Mouse (Mus musculus) liver, adult 2 months (tissue): ENCODE measurements around the gene Nsun7. TPM values are rescaled to one million over a fixed set of nuclear protein-coding genes. Genes with fewer than 3 reads are reported as not detected.

ENCODE experiments used
- DNase-seq: peaks from one replicate; pipeline ENCODE4 v3.0.0-alpha.2; 2011; ENCODE audit warnings: low read depth, low spot score; ENCODE audit errors: extremely low read depth
- H3K27ac ChIP-seq: fragments of 200-500 bp; replicated peaks from 2 replicates; pipeline ENCODE4 v1.5.1; 2012; ENCODE audit warnings: low read depth, mild to moderate bottlenecking, control low read depth, inconsistent platforms, low read length; ENCODE audit not compliant: insufficient read depth
- H3K27me3 ChIP-seq: fragments of 200-500 bp; 2 replicates; pipeline ENCODE4 v1.6.1; 2012; ENCODE audit warnings: mild to moderate bottlenecking, moderate library complexity, low read length, inconsistent platforms; ENCODE audit not compliant: control insufficient read depth, insufficient read depth
- H3K36me3 ChIP-seq: fragments of 200-500 bp; 2 replicates; pipeline ENCODE4 v1.6.1; 2012; ENCODE audit warnings: low read length, inconsistent platforms; ENCODE audit not compliant: control insufficient read depth, insufficient read depth
- H3K4me1 ChIP-seq: fragments of 200-500 bp; 2 replicates; pipeline ENCODE4 v1.6.1; 2011; ENCODE audit warnings: low read length; ENCODE audit not compliant: control insufficient read depth, insufficient read depth
- H3K4me3 ChIP-seq: fragments of 200-500 bp; 2 replicates; pipeline ENCODE4 v1.5.1; 2011; ENCODE audit warnings: low read depth, mild to moderate bottlenecking, control low read depth, low read length, moderate library complexity; ENCODE audit not compliant: insufficient read depth
- H3K79me2 ChIP-seq: fragments of 200-500 bp; 2 replicates; pipeline ENCODE4 v1.6.1; 2012; ENCODE audit warnings: inconsistent platforms, mild to moderate bottlenecking, low read length, moderate library complexity; ENCODE audit not compliant: control insufficient read depth, insufficient read depth
- H3K9ac ChIP-seq: fragments of 200-500 bp; 2 replicates; pipeline ENCODE4 v1.6.1; 2012; ENCODE audit warnings: low read depth, mild to moderate bottlenecking, control low read depth, inconsistent platforms, low read length
- CTCF ChIP-seq: fragments of 200-500 bp; IDR thresholded peaks from 2 replicates; pipeline ENCODE4 v1.5.1; 2011; ENCODE audit warnings: low read depth, low read length, control low read depth
- POLR2A ChIP-seq: fragments of 200-500 bp; IDR thresholded peaks from 2 replicates; pipeline ENCODE4 v1.6.1; 2011; ENCODE audit warnings: low read length, control low read depth; ENCODE audit not compliant: insufficient read depth; ENCODE audit errors: extremely low read depth
- WGBS: fragments of 180-500 bp; shearing (Covaris S2); methylation state at CpG from one replicate; pipeline ENCODE4 v1.1.7; 2018; 5-methylcytosine and 5-hydroxymethylcytosine counted together
- polyA plus RNA-seq: library from polyadenylated mRNA; depleted of rRNA; stranded (reverse); fragments of >200 nt; gene quantifications from 2 replicates; pipeline ENCODE4 v1.2.3, GENCODE M21; 2012
- total RNA-seq: library from RNA; depleted of rRNA; stranded (reverse); fragments of >200 nt; gene quantifications from 2 replicates; pipeline ENCODE4 v1.2.3, GENCODE M21; 2014

Gene Nsun7
- total and polyA plus RNA-seq, 2 experiments: 0.05 to 0.37 TPM

- peak; percentile 46 for DNase-seq
- Histone ChIP-seq H3K27me3 (no peaks in the 10 kb centered on the region), H3K4me3 (no peak overlapping the region), H3K4me1 (no peaks in the 10 kb centered on the region), H3K36me3 (no peaks in the 10 kb centered on the region), H3K27ac (no peak overlapping the region), H3K79me2 (no peaks in the 10 kb centered on the region), H3K9ac (no peak overlapping the region)
- no peak for TF ChIP-seq POLR2A
- TF ChIP-seq CTCF: peak; percentile 33
- 39% methylated on average over 4 of the region's 4 CpGs for WGBS
Measured at GRCm38 (mm10) chr5:66263398-66263797, 3.7 kb downstream of the Nsun7 start.

GRCm38 (mm10) chr5:66269616-66270015 is 9.9 kb downstream of the Nsun7 start:
- Histone ChIP-seq H3K9ac (no peak overlapping the region), H3K4me3 (no peak overlapping the region), H3K4me1 (no peaks in the 10 kb centered on the region), H3K36me3 (no peaks in the 10 kb centered on the region), H3K79me2 (no peaks in the 10 kb centered on the region), H3K27ac (no peak overlapping the region), H3K27me3 (no peaks in the 10 kb centered on the region)
- 78% methylated on average over 7 of the region's 7 CpGs for whole genome bisulfite sequencing
- TF ChIP-seq CTCF: no peak
- TF ChIP-seq POLR2A: no peak
- DNase-seq: no peak

GRCm38 (mm10) chr5:66271141-66271540 is 11.4 kb downstream of the Nsun7 start:
- H3K27me3 ChIP-seq: no peaks in the 10 kb centered on the region
- H3K4me3 ChIP-seq: no peak overlapping the region
- no peaks in the 10 kb centered on the region for H3K4me1 ChIP-seq
- no peaks in the 10 kb centered on the region for H3K36me3 ChIP-seq
- no peak overlapping the region for H3K9ac ChIP-seq
- no peak for DNase-seq
- H3K79me2 ChIP-seq: no peaks in the 10 kb centered on the region
- no peak overlapping the region for H3K27ac ChIP-seq
- WGBS: 93% methylated on average over 2 of the region's 2 CpGs
- no peak for TF ChIP-seq POLR2A
- no peak for TF ChIP-seq CTCF

- H3K79me2 ChIP-seq: no peaks in the 10 kb centered on the region
- no peak for DNase-seq
- TF ChIP-seq POLR2A (no peak), CTCF (peak; percentile 11; the same call in 1 of the 2 replicates)
- 75% methylated on average over 3 of the region's 3 CpGs for WGBS
- no peak overlapping the region for H3K9ac ChIP-seq
- H3K36me3 ChIP-seq: no peaks in the 10 kb centered on the region
- H3K27ac ChIP-seq: no peak overlapping the region
- H3K4me3 ChIP-seq: no peak overlapping the region
- no peaks in the 10 kb centered on the region for H3K4me1 ChIP-seq
- H3K27me3 ChIP-seq: no peaks in the 10 kb centered on the region
Measured at GRCm38 (mm10) chr5:66274417-66274816, 14.7 kb downstream of the Nsun7 start.

- Histone ChIP-seq H3K4me1 (no peaks in the 10 kb centered on the region), H3K36me3 (no peaks in the 10 kb centered on the region), H3K27me3 (no peaks in the 10 kb centered on the region), H3K9ac (no peak overlapping the region), H3K27ac (no peak overlapping the region), H3K79me2 (no peaks in the 10 kb centered on the region), H3K4me3 (no peak overlapping the region)
- TF ChIP-seq CTCF (no peak), POLR2A (no peak)
- 74% methylated on average over 2 of the region's 2 CpGs for WGBS
- no peak for DNase-seq
Measured at GRCm38 (mm10) chr5:66279650-66280049, 20.0 kb downstream of the Nsun7 start.

- peak; percentile 18 for DNase-seq
- Histone ChIP-seq H3K79me2 (no peaks in the 10 kb centered on the region), H3K9ac (no peak overlapping the region), H3K4me1 (no peaks in the 10 kb centered on the region), H3K27me3 (no peaks in the 10 kb centered on the region), H3K36me3 (no peaks in the 10 kb centered on the region), H3K27ac (no peak overlapping the region), H3K4me3 (no peak overlapping the region)
- 80% methylated on average over 6 of the region's 6 CpGs for WGBS
- TF ChIP-seq CTCF: no peak
- TF ChIP-seq POLR2A: no peak
Measured at GRCm38 (mm10) chr5:66280742-66281141, 21.0 kb downstream of the Nsun7 start.
